Comparison of ENCODE assay signal across 10 mouse cellular contexts in genomic region chr7:45508561-45508960, GRCm38 (mm10). TPM values are rescaled to one million over a fixed set of nuclear protein-coding genes. Genes with fewer than 3 reads are reported as not detected.
DNase-seq lines count a peak whose midpoint lies in the region; ATAC-seq lines count a peak whose summit lies in the region.
"Had no signal": no experiment of that assay in that cellular context is flagged by ENCODE, and none has a peak within 500 bp of the region (broad histone marks: within the 10 kb centered on the region; RNA-seq: fewer than 3 reads in every experiment).

No protein-coding gene starts in this region.

- H3K27me3 ChIP-seq in kidney, embryonic 15.5 days: no peaks in the 10 kb centered on the region
- no peaks in the 10 kb centered on the region for H3K27me3 ChIP-seq in intestine, embryonic 14.5 days (replicated peaks; ENCODE audit: control insufficient read depth, insufficient read depth, low read length)
- no peaks in the 10 kb centered on the region for H3K27me3 ChIP-seq in neural tube, embryonic 13.5 days

- H3K36me3 ChIP-seq in kidney, embryonic 15.5 days: peaks cover 38% of the 10 kb centered on the region
- H3K36me3 ChIP-seq in intestine, embryonic 14.5 days (ENCODE audit: control insufficient read depth, insufficient read depth, low read length): peaks cover 33% of the 10 kb centered on the region
- peaks cover 29% of the 10 kb centered on the region for H3K36me3 ChIP-seq in neural tube, embryonic 13.5 days

- ATAC-seq in kidney, embryonic 15.5 days (replicated peaks; ENCODE audit: low FRiP score): no peak
- ATAC-seq in intestine, embryonic 14.5 days (replicated peaks; ENCODE audit: low FRiP score, low TSS enrichment, low read depth): no peak
- ATAC-seq in neural tube, embryonic 13.5 days (ENCODE audit: low read depth): no peak

- peak overlapping the region; percentile 68 for H3K4me3 ChIP-seq in kidney, embryonic 15.5 days (replicated peaks)
- H3K4me3 ChIP-seq in intestine, embryonic 14.5 days (ENCODE audit: low read depth, low read length): peak overlapping the region; percentile 71; the same call in 1 of the 2 replicates
- no peak overlapping the region for H3K4me3 ChIP-seq in neural tube, embryonic 13.5 days

- peak overlapping the region; percentile 98; the same call in 1 of the 2 replicates for H3K27ac ChIP-seq in kidney, embryonic 15.5 days
- H3K27ac ChIP-seq in intestine, embryonic 14.5 days (ENCODE audit: low read depth): no peak overlapping the region
- H3K27ac ChIP-seq in neural tube, embryonic 13.5 days (replicated peaks): no peak overlapping the region

- H3K9me3 ChIP-seq in kidney, embryonic 15.5 days (replicated peaks): no peaks in the 10 kb centered on the region
- H3K9me3 ChIP-seq in intestine, embryonic 14.5 days (ENCODE audit: control insufficient read depth, low read length): no peaks in the 10 kb centered on the region
- no peaks in the 10 kb centered on the region for H3K9me3 ChIP-seq in neural tube, embryonic 13.5 days

- peaks cover 25% of the 10 kb centered on the region for H3K4me1 ChIP-seq in kidney, embryonic 15.5 days
- peaks cover 15% of the 10 kb centered on the region for H3K4me1 ChIP-seq in intestine, embryonic 14.5 days (replicated peaks; ENCODE audit: control insufficient read depth, insufficient read depth, low read length)
- H3K4me1 ChIP-seq in neural tube, embryonic 13.5 days (replicated peaks): peaks cover 19% of the 10 kb centered on the region

- 0 out of 2 replicates have a peak overlapping the region, but pooled peaks have one; percentile 78 for H3K9ac ChIP-seq in kidney, embryonic 15.5 days
- H3K9ac ChIP-seq in intestine, embryonic 14.5 days (ENCODE audit: low read length): no peak overlapping the region
- H3K9ac ChIP-seq in neural tube, embryonic 13.5 days: peak overlapping the region; percentile 92; the same call in 1 of the 2 replicates

- WGBS in kidney, embryonic 15.5 days: 49% methylated on average over 6 of the region's 6 CpGs
- WGBS in intestine, embryonic 14.5 days: 79% methylated on average over 6 of the region's 6 CpGs
- WGBS in neural tube, embryonic 13.5 days: 83% methylated on average over 6 of the region's 6 CpGs

- no peak for DNase-seq in kidney, adult 9 months
- DNase-seq in c-Kit-negative CD71-positive TER-119-positive erythroid progenitor cells, embryonic 14.5 days (ENCODE audit: low read depth, low spot score): peak; percentile 85
- DNase-seq in intestine, embryonic 14.5 days (ENCODE audit: low spot score): no peak
- no peak for DNase-seq in frontal cortex, postnatal 10 days (ENCODE audit: low spot score in 2 of 2)
- no peak for DNase-seq in layer of hippocampus, postnatal 36 days
- DNase-seq in gastrocnemius, postnatal 4 days (ENCODE audit: low spot score in 2 of 2): no peak
- DNase-seq: kidney, postnatal 10 days had no signal

- H3K4me2 ChIP-seq in kidney, embryonic 15.5 days: peak overlapping the region; percentile 94
- peak overlapping the region; percentile 93 for H3K4me2 ChIP-seq in intestine, embryonic 14.5 days (ENCODE audit: low read length)
- H3K4me2 ChIP-seq in neural tube, embryonic 13.5 days: peak overlapping the region; percentile 93

RNA-seq across cellular contexts. Expression of gene Nucb1, which starts 1.6 kb away (rescaled TPM):
- polyA plus RNA-seq in kidney, embryonic 15.5 days (2015; fragmentation: Nextera tagmentation; extraction: Ambion mirVana): 221 and 252 TPM in 2 replicates
- 192 and 204 TPM in 2 replicates for polyA plus RNA-seq in intestine, embryonic 14.5 days (2014; fragmentation: Nextera tagmentation; extraction: Ambion mirVana)
- 116 and 121 TPM in 2 replicates for polyA plus RNA-seq in neural tube, embryonic 13.5 days (2015; fragmentation: Nextera tagmentation; extraction: Ambion mirVana)
- 10 to 100 TPM; 94.0 to 98.0 TPM for total RNA-seq in layer of hippocampus, postnatal 36 days (2021)
- 100 to 1,000 TPM; 182 to 199 TPM for total RNA-seq in gastrocnemius, postnatal 4 days (2021)

RNA-seq across cellular contexts. Expression of gene Ppp1r15a, which starts 17.5 kb away (rescaled TPM):
- 18.6 and 24.7 TPM in 2 replicates for polyA plus RNA-seq in kidney, embryonic 15.5 days (2015; fragmentation: Nextera tagmentation; extraction: Ambion mirVana)
- polyA plus RNA-seq in intestine, embryonic 14.5 days (2014; fragmentation: Nextera tagmentation; extraction: Ambion mirVana): 14.7 and 15.0 TPM in 2 replicates
- polyA plus RNA-seq in neural tube, embryonic 13.5 days (2015; fragmentation: Nextera tagmentation; extraction: Ambion mirVana): 17.2 and 20.9 TPM in 2 replicates
- 10 to 100 TPM; 17.4 to 20.0 TPM for total RNA-seq in layer of hippocampus, postnatal 36 days (2021)
- 10 to 100 TPM; 22.7 to 23.5 TPM for total RNA-seq in gastrocnemius, postnatal 4 days (2021)

RNA-seq across cellular contexts. Expression of gene Plekha4, which starts 17.6 kb away (rescaled TPM):
- polyA plus RNA-seq in kidney, embryonic 15.5 days (2015; fragmentation: Nextera tagmentation; extraction: Ambion mirVana): 4.5 and 5.1 TPM in 2 replicates
- polyA plus RNA-seq in intestine, embryonic 14.5 days (2014; fragmentation: Nextera tagmentation; extraction: Ambion mirVana): 0.97 and 1.5 TPM in 2 replicates
- 4.1 and 7.9 TPM in 2 replicates for polyA plus RNA-seq in neural tube, embryonic 13.5 days (2015; fragmentation: Nextera tagmentation; extraction: Ambion mirVana)
- under 1 TPM; 0.77 to 0.86 TPM for total RNA-seq in layer of hippocampus, postnatal 36 days (2021)
- 10 to 100 TPM; 17.1 to 20.3 TPM for total RNA-seq in gastrocnemius, postnatal 4 days (2021)

RNA-seq across cellular contexts. Expression of gene Dhdh, which starts 20.0 kb away (rescaled TPM):
- polyA plus RNA-seq in kidney, embryonic 15.5 days (2015; fragmentation: Nextera tagmentation; extraction: Ambion mirVana): 3.3 and 3.5 TPM in 2 replicates
- 2.9 and 3.5 TPM in 2 replicates for polyA plus RNA-seq in intestine, embryonic 14.5 days (2014; fragmentation: Nextera tagmentation; extraction: Ambion mirVana)
- 3.2 and 3.4 TPM in 2 replicates for polyA plus RNA-seq in neural tube, embryonic 13.5 days (2015; fragmentation: Nextera tagmentation; extraction: Ambion mirVana)
- 1 to 10 TPM; 3.1 to 3.9 TPM for total RNA-seq in layer of hippocampus, postnatal 36 days (2021)
- total RNA-seq in gastrocnemius, postnatal 4 days (2021): 1 to 10 TPM; 8.3 TPM

RNA-seq across cellular contexts. Expression of gene Gm45808, which starts 21.9 kb away (rescaled TPM):
- not detected in 2 replicates for polyA plus RNA-seq in kidney, embryonic 15.5 days (2015; fragmentation: Nextera tagmentation; extraction: Ambion mirVana)
- polyA plus RNA-seq in intestine, embryonic 14.5 days (2014; fragmentation: Nextera tagmentation; extraction: Ambion mirVana): not detected in 2 replicates
- polyA plus RNA-seq in neural tube, embryonic 13.5 days (2015; fragmentation: Nextera tagmentation; extraction: Ambion mirVana): not detected in 2 replicates
- total RNA-seq in layer of hippocampus, postnatal 36 days (2021): 1 to 10 TPM in 1 of 2 experiments, not detected in 1; 2.5 TPM
- 1 to 10 TPM; 3.8 to 5.4 TPM for total RNA-seq in gastrocnemius, postnatal 4 days (2021)
- polyA plus RNA-seq: neural tube, embryonic 11.5 days had no signal
